Mouse (Mus musculus) testis, postnatal 10 days (tissue): ENCODE data around the gene Cwc25.
A peak's percentile ranks its signal among the peaks of the same experiment; 100 is the strongest.
"Not testable (repeated sequence)": the region's sequence is repeated elsewhere in the genome, so short reads cannot be mapped to it uniquely, and the experiment has no call there.

ENCODE experiments used
- DNase-seq: peaks from one replicate; pipeline ENCODE4 v3.0.0; 2021; ENCODE audit warnings: low spot score

Gene Cwc25

DNA sequence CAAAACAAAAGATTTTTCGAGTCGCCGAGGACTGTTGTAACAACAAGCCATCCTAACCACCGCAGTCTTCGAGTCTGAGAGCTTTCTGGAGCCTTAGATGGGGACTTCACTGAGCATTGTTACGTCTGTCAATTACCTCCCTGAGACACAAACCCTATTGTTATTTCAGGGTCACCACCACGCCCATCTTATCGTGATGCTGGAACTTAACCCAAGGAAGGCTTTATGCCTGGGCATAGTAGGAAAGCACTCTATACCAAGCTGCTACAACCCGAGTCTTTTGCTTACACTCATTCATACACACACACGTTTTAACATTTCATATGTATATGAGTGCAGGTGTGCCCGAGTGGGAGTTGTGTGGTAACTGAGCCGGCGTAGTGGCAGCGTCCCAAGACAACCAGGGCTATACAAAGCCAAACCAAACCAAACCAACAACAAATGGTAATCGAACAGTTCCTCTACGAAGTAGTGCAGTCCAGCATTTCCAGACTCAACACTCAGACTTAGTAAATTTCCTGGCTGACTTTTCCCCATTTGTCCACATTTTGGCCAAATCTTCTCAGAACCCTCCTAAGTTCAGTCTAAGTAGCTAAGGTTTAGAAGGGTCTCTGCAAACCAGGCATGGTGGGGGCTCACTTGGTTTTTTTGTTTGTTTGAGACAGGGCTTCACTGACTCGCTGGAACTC, 9.6 kb upstream of the Cwc25 start, which contains the start of gene 1700001P01Rik:
1700001P01Rik (minus strand) TSS at position 111 of the 689 bp plus-strand sequence.
- no peak for DNase-seq

DNA sequence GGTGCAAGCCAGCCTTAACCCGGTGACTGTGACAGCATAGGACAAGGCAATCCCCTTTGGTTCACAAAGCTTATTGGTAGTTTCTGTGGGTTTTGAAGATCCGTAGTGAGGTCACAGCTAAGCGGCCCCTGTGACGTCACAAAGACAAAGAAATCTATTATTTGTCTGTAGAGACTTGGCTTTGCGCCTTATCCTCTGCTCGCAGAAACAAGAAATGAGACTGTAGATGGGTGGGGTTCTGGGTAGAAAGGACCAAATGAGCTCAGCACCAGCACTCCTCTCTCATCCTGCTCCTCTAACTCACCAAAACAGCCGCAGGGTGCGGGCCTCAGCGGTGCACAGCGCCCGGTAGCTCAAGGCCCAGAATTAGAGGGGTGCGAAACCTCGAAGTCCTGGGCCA, 8.8 kb upstream of the Cwc25 start:
- DNase-seq, result no peak

DNA sequence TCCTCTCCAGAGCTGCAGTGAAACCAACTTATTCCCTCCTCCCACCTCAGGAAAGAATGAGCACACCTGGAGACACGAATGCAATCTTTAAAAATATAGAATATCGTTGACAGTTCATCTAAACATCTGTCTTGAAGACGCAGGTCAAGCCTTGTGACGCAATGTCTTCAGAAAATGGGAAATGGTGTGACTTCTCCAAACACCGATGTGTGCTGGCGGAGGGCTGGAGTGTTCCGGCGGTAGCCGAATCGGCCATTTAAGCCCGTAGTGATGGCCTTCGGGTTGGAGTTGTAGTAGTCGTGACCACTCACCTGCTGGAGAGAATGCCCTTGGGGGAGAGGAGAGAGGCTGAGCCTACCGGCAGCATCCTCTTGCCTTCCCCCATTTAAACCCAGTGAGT, 5.1 kb upstream of the Cwc25 start:
- no peak for DNase-seq

DNA sequence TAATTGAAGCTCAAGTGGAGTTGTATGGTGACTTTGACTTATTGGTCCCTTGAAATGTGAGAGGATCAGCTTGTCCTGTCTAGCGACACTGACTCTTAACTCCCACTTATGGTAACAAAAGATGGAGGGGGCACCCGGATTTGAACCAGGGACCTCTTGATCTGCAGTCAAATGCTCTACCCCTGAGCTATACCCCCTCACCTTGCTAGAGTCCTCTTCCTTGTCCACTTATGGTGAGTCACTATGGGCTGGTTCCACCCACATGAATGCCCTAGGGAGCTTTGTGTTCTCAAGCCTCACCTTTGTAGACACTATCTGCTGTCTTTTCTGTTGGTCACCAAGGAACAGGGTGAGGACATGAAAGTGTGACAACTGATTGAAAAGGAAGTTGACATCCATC, 3.3 kb upstream of the Cwc25 start:
- no peak for DNase-seq

DNA sequence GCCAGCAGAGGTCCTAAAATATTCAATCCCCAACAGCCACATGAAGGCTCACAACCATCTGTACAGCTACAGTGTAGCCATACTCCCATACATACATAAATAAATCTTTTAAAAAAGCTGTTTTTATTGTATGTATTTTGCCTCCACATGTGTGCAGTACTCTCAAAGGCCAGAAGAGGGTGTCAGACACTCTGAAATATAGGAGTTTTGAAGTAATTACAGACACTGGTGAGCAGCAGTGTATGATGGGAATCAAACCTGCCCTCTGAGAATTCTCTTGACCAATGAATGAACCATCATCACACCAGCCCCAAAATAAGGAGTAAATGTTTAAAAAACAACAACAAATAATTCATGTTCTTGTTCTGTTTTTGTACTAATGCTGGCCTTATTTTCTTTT, 4.7 kb downstream of the Cwc25 start:
- DNase-seq, result no peak

DNA sequence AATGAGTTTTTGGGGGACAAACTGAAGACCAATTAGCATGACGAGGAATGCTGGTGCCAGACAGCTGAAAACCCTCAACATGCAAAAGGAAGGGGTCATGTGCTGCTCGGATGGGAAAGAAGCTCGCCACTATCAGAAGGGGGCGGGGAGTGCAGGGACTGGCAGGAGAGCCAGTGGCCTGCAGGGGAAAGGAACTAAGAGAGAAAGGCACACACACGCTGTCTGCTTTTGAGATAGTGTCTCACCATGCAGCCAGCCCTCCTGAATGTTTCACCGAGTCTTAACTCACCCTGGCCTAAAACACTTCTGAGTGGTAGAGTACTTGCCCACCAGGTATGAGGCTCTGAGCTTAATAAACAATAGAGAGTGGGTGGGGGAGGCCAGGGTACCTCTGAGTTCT, 7.4 kb downstream of the Cwc25 start:
- no peak for DNase-seq

DNA sequence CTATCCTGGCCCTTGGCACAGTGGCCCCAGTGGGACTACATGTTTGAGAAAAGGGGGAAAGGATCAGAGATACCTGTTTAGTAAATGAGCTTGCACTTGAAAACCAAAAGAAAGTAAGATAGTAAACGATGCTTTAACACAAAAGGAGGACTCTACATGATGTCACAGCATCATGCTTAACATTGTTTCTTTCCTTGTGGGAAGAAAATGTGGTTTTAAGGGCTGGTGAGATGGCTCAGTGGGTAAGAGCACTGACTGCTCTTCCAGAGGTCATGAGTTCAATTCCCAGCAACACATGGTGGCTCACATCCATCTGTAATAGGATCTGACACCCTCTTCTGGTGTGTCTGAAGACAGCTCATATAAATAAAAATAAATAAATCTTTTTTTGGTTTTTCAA, 8.2 kb downstream of the Cwc25 start:
- no peak for DNase-seq

DNA sequence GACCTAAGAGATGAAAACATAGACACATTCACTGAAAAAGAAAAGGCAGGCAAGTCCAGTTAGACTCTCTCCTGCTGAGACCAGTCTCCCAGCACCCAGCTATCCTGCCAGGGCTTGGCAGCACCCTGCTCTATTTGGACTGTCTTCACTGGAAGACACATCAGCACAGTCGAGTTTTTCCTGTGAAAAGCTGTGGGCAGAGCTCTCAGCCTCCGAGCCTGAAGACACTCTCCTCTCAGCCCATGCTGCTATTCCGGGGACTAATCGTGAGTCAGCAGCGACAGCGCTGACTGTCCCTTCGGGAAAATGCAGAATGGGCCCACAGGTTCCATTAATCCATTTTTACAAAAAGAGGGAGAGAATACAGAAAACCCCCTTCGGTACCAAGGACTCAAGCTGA, 13.1 kb downstream of the Cwc25 start:
- no peak for DNase-seq

DNA sequence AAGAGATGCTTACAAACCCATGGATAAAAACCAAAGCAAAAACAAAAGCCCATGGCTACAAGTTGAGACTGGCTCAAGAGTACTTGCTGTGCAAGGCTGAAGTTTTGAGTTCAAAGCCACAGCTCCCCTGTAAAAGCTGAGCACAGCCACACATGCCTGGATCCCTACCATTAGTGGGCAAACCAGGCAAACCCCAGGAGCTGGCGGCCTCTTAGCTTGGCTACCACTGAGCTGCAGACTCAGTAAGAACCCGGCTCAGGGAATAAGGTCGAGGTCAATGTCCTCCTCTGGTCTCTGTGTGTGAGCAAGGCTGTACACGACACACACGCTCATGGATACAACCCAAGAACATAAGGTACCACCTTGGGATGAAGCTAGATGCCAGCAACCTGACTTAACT, 17.9 kb downstream of the Cwc25 start:
- DNase-seq, result no peak

DNA sequence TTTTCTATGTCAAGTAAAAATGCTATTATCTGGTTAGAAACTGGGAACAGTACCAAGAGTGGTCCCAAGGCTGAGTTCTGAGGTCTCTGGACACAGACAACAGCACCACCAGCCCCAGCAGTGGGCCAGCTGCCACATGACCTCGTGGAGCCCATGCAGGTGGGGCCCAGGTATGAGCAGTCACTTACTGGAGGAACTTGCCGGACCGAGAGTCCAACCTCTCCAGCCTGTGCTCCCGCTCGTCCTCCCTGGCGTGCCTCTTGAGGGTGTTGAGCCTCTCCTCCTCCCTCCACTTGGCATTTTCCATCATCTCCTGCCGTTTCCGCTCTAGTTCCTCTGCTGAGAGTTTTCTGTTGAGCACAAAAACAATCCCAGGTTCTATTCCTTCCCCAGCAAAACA, 18.6 kb downstream of the Cwc25 start:
- DNase-seq, result no peak

DNA sequence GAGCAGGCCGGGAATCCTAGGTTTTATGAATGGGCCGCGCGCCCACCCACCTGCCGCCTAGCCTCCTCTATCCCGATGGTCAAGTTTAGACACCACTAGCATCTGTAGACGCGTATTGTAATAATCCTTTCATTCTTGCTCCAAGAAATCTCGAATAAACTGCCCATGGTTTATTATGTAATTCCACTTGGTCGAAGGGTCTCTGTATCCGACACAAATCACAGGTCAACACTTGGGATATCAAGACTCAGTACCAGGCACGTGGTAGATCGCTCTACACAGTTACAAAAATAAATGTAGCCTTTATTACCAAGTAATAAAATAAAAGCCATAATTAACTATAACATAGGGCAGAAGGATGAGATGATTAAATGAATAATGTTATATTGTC, 21.0 kb downstream of the Cwc25 start:
- no peak for DNase-seq

DNA sequence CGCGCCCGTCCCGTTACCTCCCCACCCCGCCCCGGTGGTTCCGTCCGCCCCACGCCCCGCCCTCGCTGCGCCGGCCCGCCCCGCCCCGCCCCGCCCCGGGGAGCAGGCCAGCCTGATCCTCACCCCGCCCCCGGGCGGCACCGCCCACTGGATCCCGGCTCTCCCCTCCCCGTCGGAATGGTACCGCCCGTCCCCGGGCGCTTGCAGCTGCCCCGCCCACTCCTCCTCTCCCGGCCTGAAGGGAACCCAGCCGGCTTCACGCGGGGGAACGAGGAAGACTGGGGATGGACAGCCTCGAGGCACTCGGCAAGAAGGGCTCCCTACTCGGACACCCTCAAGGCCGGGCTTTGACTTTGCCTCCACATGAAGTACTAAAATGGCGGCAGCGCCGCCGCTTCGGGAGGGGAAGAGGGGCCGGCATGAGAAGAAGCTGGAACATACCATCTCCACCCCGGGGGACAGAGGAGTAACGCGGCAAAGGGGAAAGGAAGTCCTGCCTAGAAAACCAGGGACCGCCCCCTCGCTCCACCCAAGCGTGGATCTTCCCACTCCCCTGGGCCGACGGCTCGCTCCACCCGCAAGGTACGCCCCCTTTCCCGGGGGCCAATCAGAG, 21.5 kb downstream of the Cwc25 start:
- DNase-seq, result peak; percentile 99

DNA sequence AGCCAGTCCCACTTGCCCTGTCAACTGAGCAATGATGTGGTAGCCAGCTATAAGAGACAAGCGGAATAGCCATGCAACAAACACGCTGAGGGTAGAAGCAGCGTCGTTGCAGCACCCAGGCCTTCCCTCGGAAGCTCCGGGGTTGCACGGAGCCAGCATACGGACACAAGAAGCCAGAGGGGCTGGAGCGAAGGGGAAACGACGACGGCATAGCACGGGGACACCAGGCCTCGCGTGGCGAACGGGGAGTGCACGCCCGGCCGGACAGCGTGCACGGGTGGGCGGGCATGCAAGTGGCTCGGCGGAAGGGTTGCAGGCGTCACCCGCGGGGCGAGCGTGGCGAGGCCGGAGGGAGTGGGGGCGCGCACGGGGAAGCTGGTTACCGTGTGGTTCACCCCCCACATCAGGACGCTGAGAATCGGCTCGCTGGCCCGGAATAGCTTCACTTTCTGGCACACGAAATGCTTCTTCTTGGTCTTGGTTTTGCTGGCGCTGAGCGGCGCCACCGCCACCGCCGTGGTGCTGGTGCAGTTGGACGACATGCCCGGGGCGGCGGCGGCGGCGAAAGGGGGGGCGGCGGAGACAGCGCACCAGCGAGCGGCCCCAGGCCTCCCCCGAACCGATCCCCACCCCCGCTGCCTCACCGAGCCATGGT, 22.2 kb downstream of the Cwc25 start, which contains the start of gene Pip4k2b:
Pip4k2b (minus strand) TSS at position 642 of the 655 bp plus-strand sequence.
- peak; percentile 73 for DNase-seq

DNA sequence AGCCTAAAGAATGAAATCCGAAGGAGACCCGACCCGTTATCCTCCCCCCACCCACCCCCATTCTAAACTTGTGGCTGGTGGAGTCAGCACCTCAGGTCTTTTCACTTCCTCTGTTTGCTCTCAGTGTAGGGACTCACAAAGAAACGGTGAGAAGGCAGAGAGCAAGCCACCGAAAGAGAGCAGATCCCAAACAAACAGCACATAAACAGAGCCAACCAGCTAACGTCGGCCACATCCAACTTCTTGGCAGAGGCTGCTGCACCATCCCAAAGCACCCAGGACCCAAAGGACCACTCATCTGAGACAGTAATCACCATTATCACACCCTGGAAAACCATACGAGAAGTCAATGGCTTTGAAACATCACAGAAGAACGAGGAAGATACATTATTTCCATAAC, 22.9 kb downstream of the Cwc25 start:
- no peak for DNase-seq

DNA sequence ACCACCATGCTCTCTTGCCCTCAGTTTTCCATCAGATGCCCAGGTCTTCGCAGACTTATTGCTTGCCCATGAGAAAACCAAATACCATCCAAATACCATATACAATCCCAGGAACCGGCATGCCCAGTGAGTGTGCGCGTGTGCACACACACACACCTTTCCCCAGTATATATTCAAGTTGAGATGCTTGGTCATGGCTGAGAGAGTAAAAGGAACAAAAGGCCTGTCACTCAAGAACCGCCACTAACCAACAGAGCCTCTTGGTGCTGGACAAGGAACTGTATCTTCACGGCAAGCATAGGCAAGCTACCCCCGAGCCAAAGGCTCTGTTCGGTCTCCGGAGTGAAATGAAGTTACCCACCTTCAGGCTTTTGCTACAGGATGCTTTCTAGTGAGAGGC, 23.8 kb downstream of the Cwc25 start:
- DNase-seq, result no peak

DNA sequence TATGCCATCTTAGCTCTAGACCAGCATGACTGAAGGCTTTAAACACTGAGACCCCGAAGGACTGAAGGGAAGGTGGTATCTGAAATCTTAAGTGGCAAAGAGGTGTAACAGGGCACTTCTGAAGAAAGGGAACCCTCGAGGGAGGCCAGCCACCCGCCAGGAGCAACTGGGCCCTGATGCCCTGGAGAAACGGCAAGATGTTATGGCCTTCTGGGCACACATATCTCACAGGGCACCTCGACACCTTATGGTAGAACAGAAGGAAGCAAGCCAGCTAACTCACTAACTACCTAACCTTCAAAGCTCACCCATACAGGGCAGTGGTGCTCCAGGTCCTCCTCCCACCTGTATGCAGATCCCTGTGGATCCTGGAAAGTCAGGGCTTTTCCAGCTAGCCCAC, 24.2 kb downstream of the Cwc25 start:
- DNase-seq, result no peak

DNA sequence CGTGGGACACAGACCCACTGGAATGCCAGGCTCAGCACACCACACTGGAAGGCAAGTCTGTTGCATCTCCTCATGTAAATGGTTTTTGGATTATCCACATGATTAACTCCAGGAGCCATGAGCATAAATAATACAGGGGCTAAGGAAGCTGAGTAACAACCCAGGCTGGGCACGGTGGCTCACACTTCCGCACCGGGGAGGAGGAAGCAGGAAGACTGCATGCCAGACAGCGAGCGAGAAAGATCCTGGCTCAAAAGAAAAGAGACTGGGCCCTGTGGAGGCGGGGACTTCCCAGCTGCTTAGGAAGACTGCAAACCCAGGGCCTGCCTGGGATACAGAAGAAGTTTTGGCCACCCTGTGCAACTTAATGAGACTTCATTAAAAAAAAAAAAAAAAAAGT, 26.2 kb downstream of the Cwc25 start:
- no peak for DNase-seq

DNA sequence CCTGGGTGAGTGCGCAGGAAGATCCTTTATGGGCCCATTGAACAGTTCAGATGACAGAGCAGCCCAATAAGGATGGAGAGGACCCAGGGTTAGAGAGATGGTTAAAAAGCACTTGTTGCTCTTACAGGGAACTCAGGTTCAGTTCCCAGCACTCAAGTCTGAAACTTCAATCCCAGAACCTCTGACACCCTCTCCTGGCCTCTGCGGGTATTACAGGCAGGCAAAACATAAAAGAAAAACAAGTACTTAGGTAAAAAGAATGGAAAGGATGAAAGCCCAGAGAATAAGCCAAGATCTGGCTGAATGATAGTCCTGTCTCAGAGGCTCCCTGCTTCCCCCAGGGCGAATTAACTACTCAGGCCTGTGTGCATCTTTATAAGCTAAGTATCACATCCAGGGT, 27.2 kb downstream of the Cwc25 start:
- no peak for DNase-seq

DNA sequence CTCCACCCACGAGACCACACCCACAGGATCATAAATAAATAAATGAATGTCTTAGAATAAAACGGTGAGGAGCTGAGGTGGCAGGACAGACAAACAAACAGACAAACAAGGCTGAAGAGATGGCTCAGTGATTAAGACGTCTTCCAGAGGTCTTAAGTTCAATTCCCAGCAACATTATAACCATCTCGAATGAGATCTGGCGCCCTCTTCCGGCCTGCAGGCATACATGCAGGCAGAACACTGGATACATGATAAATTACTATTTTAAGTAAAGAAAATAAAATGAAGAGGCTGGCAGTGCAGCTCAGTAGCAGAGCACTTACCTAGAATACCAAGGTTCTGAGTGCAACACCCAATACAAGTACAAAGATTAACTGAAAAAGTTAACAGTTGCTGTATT, 27.7 kb downstream of the Cwc25 start:
- no peak for DNase-seq

DNA sequence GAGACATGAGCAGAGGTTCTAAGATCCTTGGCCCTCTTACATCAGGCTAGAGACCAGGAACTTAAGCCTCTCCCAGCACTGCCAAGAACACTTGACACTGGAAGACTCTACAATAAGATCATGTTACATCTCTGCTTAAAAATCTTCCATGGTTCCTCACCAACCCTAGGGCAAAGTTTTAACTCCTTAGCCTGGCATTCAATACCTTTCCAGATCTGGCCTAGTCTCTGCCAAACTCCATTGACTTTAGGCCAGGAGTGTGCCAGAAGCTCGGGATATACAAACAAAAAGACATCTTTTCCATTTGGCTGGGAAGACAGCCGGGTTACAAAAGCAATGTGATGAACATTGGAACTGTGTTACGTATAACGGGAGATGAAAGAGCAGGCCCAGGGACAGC, 28.8 kb downstream of the Cwc25 start:
- no peak for DNase-seq

DNA sequence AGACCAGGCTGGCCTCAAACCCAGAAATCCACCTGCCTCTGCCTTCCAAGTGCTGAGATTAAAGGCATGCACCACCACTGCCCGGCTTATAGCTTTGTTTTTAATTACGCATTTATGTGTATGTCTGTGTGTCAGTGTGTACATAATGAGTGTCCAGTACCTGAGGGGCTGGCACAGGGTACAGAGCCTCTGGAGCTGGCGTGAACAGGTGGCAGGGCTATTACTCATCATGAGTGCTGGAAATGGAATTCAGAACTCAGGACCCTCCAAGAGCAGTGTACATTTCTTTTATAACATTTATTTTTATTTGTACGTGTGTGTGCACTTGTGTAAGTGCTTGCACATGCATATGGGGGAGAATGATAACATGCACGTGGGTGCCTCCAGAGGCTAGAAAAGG, 29.7 kb downstream of the Cwc25 start:
- DNase-seq, result no peak

DNA sequence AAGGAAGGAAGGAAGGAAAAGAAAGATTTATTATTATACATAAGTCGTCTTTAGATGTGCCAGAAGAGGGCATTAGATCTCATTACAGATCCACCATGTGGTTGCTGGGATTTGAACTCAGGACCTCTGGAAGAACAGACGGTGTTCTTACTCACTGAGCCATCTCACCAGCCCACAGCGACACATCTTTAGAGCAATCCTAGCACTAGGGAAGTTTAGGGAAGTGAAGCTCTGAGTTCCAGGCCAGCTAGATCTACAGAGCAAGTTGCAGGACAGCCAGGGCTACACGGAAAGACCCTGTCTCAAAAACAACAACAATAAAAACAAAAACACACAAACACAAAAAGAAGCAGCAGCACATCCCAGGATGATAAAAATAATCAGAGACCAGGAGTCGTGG, 31.5 kb downstream of the Cwc25 start:
- DNase-seq, result not testable (repeated sequence)

DNA sequence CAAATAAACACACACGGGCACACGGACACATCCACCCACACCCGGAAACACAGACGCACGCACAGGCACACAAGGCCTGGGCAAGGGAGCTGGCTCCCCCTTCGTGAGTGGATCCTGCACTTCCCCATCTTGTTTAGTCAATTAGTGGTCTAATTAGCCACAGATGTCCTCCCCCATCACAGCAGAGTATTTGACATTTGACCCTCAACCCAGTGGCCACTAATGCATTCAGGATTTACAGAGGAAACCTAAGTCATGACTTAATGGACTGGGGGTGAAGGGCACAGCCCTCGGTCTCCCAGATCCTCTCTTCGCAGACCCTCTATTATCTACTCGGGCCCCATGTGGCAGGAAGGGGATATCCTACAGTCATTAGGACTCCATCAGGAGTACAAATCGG, 32.7 kb downstream of the Cwc25 start:
- no peak for DNase-seq

DNA sequence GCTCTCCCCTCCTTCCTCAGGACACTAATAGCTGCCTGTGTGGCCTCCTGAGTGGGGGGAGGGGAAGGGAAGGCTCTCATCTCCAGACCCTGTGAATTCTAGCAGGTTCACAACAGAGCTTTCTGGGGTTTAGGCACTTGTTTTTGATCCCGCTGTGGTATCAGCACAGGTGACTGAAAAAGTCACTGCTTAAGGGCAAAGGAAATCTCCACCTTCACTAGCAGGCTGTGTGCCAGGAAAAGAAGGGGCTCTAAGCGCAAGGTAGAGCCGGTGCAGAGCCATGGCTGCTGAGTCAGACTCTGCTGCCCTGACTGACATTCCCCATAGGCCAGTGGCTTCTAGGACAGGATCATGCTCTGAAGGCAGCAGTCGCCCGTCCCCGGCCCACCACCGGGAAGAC, 37.6 kb downstream of the Cwc25 start:
- no peak for DNase-seq
